Mouse (Mus musculus): ENCODE measurements at regions not wholly inside any gene's neighbourhood (a gene's known extent, or its start where the extent isn't known, plus 50 kb on each side); places are given as distances from the start of the nearest gene placed in this dataset.

GRCm38 (mm10) chr6:51701253-51702020 lies 177.7 kb downstream of the Snx10 start:
- DNase-seq (ENCODE audit: low spot score in 2 of 2): no peak

- DNase-seq (ENCODE audit: low spot score in 2 of 2): no peak
These were observed 178.9 kb downstream of the Snx10 start for GRCm38 (mm10) chr6:51702456-51703171.

- DNase-seq (ENCODE audit: low spot score in 2 of 2): no peak
These were observed 184.3 kb downstream of the Snx10 start for GRCm38 (mm10) chr6:51708011-51708410.

GRCm38 (mm10) chr6:51708668-51709339 lies 185.1 kb downstream of the Snx10 start:
- no peak for DNase-seq (ENCODE audit: low spot score in 2 of 2)

GRCm38 (mm10) chr6:51709340-51710067 lies 185.8 kb downstream of the Snx10 start:
- DNase-seq (ENCODE audit: low spot score in 2 of 2): no peak

- DNase-seq (ENCODE audit: low spot score in 2 of 2): no peak
These were observed 186.5 kb downstream of the Snx10 start for GRCm38 (mm10) chr6:51710153-51710552.

- DNase-seq (ENCODE audit: low spot score in 2 of 2): no peak
These were observed 187.4 kb downstream of the Snx10 start for GRCm38 (mm10) chr6:51710926-51711615.

GRCm38 (mm10) chr6:51711616-51711970 lies 187.9 kb downstream of the Snx10 start:
- no peak for DNase-seq (ENCODE audit: low spot score in 2 of 2)

- DNase-seq (ENCODE audit: low spot score in 2 of 2): no peak
These were observed 191.6 kb downstream of the Snx10 start for GRCm38 (mm10) chr6:51715158-51715840.

GRCm38 (mm10) chr6:51717386-51717785 lies 193.7 kb downstream of the Snx10 start:
- DNase-seq (ENCODE audit: low spot score in 2 of 2): no peak

GRCm38 (mm10) chr6:51720705-51721104 lies 197.0 kb downstream of the Snx10 start:
- DNase-seq (ENCODE audit: low spot score in 2 of 2): no peak

GRCm38 (mm10) chr6:51723053-51723452 lies 199.4 kb downstream of the Snx10 start:
- DNase-seq (ENCODE audit: low spot score in 2 of 2): no peak

GRCm38 (mm10) chr6:51727191-51727590 lies 203.5 kb downstream of the Snx10 start:
- DNase-seq (ENCODE audit: low spot score in 2 of 2): no peak

- no peak for DNase-seq (ENCODE audit: low spot score in 2 of 2)
These were observed 205.3 kb downstream of the Snx10 start for GRCm38 (mm10) chr6:51728816-51729562.

- DNase-seq (ENCODE audit: low spot score in 2 of 2): no peak
These were observed 207.1 kb downstream of the Snx10 start for GRCm38 (mm10) chr6:51730564-51731351.

- no peak for DNase-seq (ENCODE audit: low spot score in 2 of 2)
These were observed 208.7 kb downstream of the Snx10 start for GRCm38 (mm10) chr6:51732298-51732895.

GRCm38 (mm10) chr6:51736051-51736450 lies 212.3 kb downstream of the Snx10 start:
- DNase-seq (ENCODE audit: low spot score in 2 of 2): no peak

GRCm38 (mm10) chr6:51743105-51743660 lies 219.5 kb downstream of the Snx10 start:
- no peak for DNase-seq (ENCODE audit: low spot score in 2 of 2)

GRCm38 (mm10) chr6:51744607-51745006 lies 220.9 kb downstream of the Snx10 start:
- no peak for DNase-seq (ENCODE audit: low spot score in 2 of 2)
